Mouse (Mus musculus) forebrain, embryonic 11.5 days (tissue): Measurements from ENCODE around the gene Cldn8. TPM values are rescaled to one million over a fixed set of nuclear protein-coding genes. Genes with fewer than 3 reads are reported as not detected.

Experiments used
- ATAC-seq: fragments of 200-750 bp; cut with Nextera tagmentation; replicated peaks from 2 replicates; pipeline ENCODE4 v1.8.0; 2017; ENCODE audit warnings: moderate TSS enrichment; ENCODE audit not compliant: low FRiP score
- DNase-seq: peaks from one replicate; pipeline ENCODE4 v3.0.0-alpha.2; 2017; ENCODE audit warnings: low spot score
- H3K27ac ChIP-seq: fragments of 300-500 bp; sonication (generic); 2 replicates; pipeline ENCODE4 v1.5.1; 2014; ENCODE audit warnings: low read depth, low read length
- H3K27me3 ChIP-seq: fragments of 300-500 bp; sonication (generic); 2 replicates; pipeline ENCODE4 v1.6.1; 2014; ENCODE audit warnings: mild to moderate bottlenecking, low read length, mixed read lengths; ENCODE audit not compliant: control insufficient read depth, insufficient read depth
- H3K36me3 ChIP-seq: fragments of 300-500 bp; sonication (generic); 2 replicates; pipeline ENCODE4 v1.6.1; 2014; ENCODE audit warnings: mild to moderate bottlenecking, low read length, moderate library complexity, mixed read lengths; ENCODE audit not compliant: control insufficient read depth, insufficient read depth
- H3K4me1 ChIP-seq: fragments of 300-500 bp; sonication (generic); replicated peaks from 2 replicates; pipeline ENCODE4 v1.6.1; 2014; ENCODE audit warnings: low read length, mixed read lengths; ENCODE audit not compliant: control insufficient read depth, insufficient read depth
- H3K4me2 ChIP-seq: fragments of 300-500 bp; sonication (generic); 2 replicates; pipeline ENCODE4 v1.6.1; 2014; ENCODE audit warnings: low read depth, mild to moderate bottlenecking, low read length, moderate library complexity, mixed read lengths; ENCODE audit not compliant: severe bottlenecking
- H3K4me3 ChIP-seq: fragments of 300-500 bp; sonication (generic); 2 replicates; pipeline ENCODE4 v1.5.1; 2014; ENCODE audit warnings: low read depth, low read length
- H3K9ac ChIP-seq: fragments of 300-500 bp; sonication (generic); 2 replicates; pipeline ENCODE4 v1.6.1; 2014; ENCODE audit warnings: low read length
- H3K9me3 ChIP-seq: fragments of 300-500 bp; sonication (generic); 2 replicates; pipeline ENCODE4 v1.6.1; 2016; ENCODE audit warnings: low read length, mixed read lengths; ENCODE audit not compliant: control insufficient read depth
- WGBS: fragments of 180-500 bp; shearing (Covaris S2); extraction: QIAGEN DNeasy Blood & Tissue Kit; methylation state at CpG from one replicate; pipeline ENCODE4 v1.1.7; 2014; 5-methylcytosine and 5-hydroxymethylcytosine counted together
- polyA plus RNA-seq: library from polyadenylated mRNA; unstranded; fragments of >200 nt; fragmentation: Nextera tagmentation; extraction: Ambion mirVana; gene quantifications from 2 replicates; pipeline ENCODE4 v1.2.1, GENCODE M21; 2014

The Cldn8 gene
- polyA plus RNA-seq, result 1.3 and 1.5 TPM in 2 replicates

- ATAC-seq (no peak), DNase-seq (peak; percentile 43)
- 81% methylated on average over 6 of the region's 6 CpGs for WGBS
- Histone ChIP-seq H3K9me3 (no peaks in the 10 kb centered on the region), H3K9ac (no peak within 1 kb of the TSS), H3K4me2 (no peak within 1 kb of the TSS), H3K27me3 (no peaks in the 10 kb centered on the region), H3K36me3 (no peaks in the 10 kb centered on the region), H3K4me1 (no peaks in the 10 kb centered on the region), H3K4me3 (no peak within 1 kb of the TSS), H3K27ac (no peak within 1 kb of the TSS)
These were observed at the start of gene Cldn8 for GRCm38 (mm10) chr16:88563045-88563913. Gene Cldn8 (minus strand): TSS chr16:88563183.

GRCm38 (mm10) chr16:88612712-88613111 lies 49.7 kb upstream of the Cldn8 start:
- H3K27me3 ChIP-seq, result no peaks in the 10 kb centered on the region
- no peaks in the 10 kb centered on the region for H3K4me1 ChIP-seq
- H3K4me2 ChIP-seq, result no peak overlapping the region
- ATAC-seq, result no peak
- no peak overlapping the region for H3K4me3 ChIP-seq
- no peak overlapping the region for H3K27ac ChIP-seq
- H3K9ac ChIP-seq, result no peak overlapping the region
- WGBS, result 73% methylated on average over 4 of the region's 4 CpGs
- no peaks in the 10 kb centered on the region for H3K9me3 ChIP-seq
- H3K36me3 ChIP-seq, result no peaks in the 10 kb centered on the region
- DNase-seq, result no peak

GRCm38 (mm10) chr16:88611922-88612321 lies 48.9 kb upstream of the Cldn8 start, which contains the start of gene Krtap24-1:
Gene Krtap24-1 (minus strand): TSS chr16:88612279.
- WGBS, result 94% methylated on average over 8 of the region's 8 CpGs
- ATAC-seq (no peak), DNase-seq (no peak)
- no peak within 1 kb of the TSS for H3K9ac ChIP-seq
- H3K27ac ChIP-seq, result no peak within 1 kb of the TSS
- no peak within 1 kb of the TSS for H3K4me2 ChIP-seq
- no peaks in the 10 kb centered on the region for H3K27me3 ChIP-seq
- H3K4me3 ChIP-seq, result no peak within 1 kb of the TSS
- H3K9me3 ChIP-seq, result no peaks in the 10 kb centered on the region
- no peaks in the 10 kb centered on the region for H3K36me3 ChIP-seq
- H3K4me1 ChIP-seq, result no peaks in the 10 kb centered on the region

GRCm38 (mm10) chr16:88604570-88604969 lies 41.6 kb upstream of the Cldn8 start:
- no peaks in the 10 kb centered on the region for H3K36me3 ChIP-seq
- no peak overlapping the region for H3K9ac ChIP-seq
- ATAC-seq, result no peak
- DNase-seq, result no peak
- no peaks in the 10 kb centered on the region for H3K4me1 ChIP-seq
- H3K9me3 ChIP-seq, result no peaks in the 10 kb centered on the region
- WGBS, result 80% methylated on average over 6 of the region's 6 CpGs
- no peak overlapping the region for H3K4me2 ChIP-seq
- H3K27ac ChIP-seq, result no peak overlapping the region
- no peak overlapping the region for H3K4me3 ChIP-seq
- H3K27me3 ChIP-seq, result no peaks in the 10 kb centered on the region

DNA sequence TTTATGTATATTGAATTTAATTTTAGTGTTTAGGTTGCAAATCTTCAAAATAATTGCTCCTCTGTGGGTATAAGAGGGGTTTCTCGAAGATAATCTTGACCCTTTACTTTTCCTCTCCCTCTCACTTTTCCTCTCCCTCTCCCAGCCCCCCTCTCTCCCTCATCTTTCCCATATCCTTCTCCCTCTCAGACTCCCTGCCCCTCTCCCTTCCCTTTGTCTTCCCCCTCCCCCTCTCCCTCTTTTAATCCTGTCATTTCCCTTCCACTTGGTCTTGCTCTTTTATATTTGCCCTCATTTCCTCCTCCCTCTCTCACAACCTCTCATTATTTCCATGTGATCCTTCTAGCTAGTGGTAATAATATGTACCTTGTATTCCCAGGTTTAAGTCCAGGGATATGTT lies 39.5 kb upstream of the Cldn8 start:
- WGBS, result 39% methylated on average over 1 of the region's 1 CpGs
- Histone ChIP-seq H3K4me3 (no peak overlapping the region), H3K4me1 (no peaks in the 10 kb centered on the region), H3K9ac (no peak overlapping the region), H3K36me3 (no peaks in the 10 kb centered on the region), H3K4me2 (no peak overlapping the region), H3K9me3 (no peaks in the 10 kb centered on the region), H3K27ac (no peak overlapping the region), H3K27me3 (no peaks in the 10 kb centered on the region)
- DNase-seq (no peak), ATAC-seq (0 out of 2 replicates have a peak, but pooled peaks have one; percentile 31)

- Histone ChIP-seq H3K9me3 (no peaks in the 10 kb centered on the region), H3K4me2 (no peak overlapping the region), H3K27ac (no peak overlapping the region), H3K4me3 (no peak overlapping the region), H3K36me3 (no peaks in the 10 kb centered on the region), H3K4me1 (no peaks in the 10 kb centered on the region), H3K9ac (no peak overlapping the region), H3K27me3 (no peaks in the 10 kb centered on the region)
- ATAC-seq, result no peak
- WGBS, result 89% methylated on average over 8 of the region's 8 CpGs
- DNase-seq, result no peak
These were observed 37.3 kb upstream of the Cldn8 start for GRCm38 (mm10) chr16:88600303-88600702.

GRCm38 (mm10) chr16:88599504-88600237 lies 36.7 kb upstream of the Cldn8 start:
- no peaks in the 10 kb centered on the region for H3K36me3 ChIP-seq
- no peak overlapping the region for H3K27ac ChIP-seq
- H3K9ac ChIP-seq, result no peak overlapping the region
- no peaks in the 10 kb centered on the region for H3K4me1 ChIP-seq
- no peak for DNase-seq
- no peak for ATAC-seq
- H3K4me3 ChIP-seq, result no peak overlapping the region
- H3K9me3 ChIP-seq, result no peaks in the 10 kb centered on the region
- H3K27me3 ChIP-seq, result no peaks in the 10 kb centered on the region
- WGBS, result 65% methylated on average over 16 of the region's 16 CpGs
- no peak overlapping the region for H3K4me2 ChIP-seq

DNA sequence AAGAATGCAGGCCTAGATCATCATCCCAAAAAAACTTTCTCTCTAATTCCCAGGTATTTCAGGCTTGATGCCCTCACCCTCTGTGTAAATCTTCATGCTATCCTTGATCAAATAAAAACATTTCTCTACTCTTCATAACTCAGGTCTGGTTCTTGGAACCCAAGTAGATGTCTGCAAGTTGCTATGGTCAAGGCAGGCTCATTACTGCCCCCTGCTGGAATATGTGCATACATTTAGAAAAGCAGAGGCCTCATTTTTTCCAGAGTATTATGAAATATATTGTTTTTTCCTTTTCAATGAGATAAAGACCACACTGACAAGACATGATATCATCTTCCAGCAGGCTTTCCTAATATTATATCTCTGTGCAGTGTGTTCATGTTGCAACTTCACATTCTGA lies 29.8 kb upstream of the Cldn8 start:
- Histone ChIP-seq H3K9me3 (no peaks in the 10 kb centered on the region), H3K4me2 (no peak overlapping the region), H3K27ac (no peak overlapping the region), H3K27me3 (no peaks in the 10 kb centered on the region), H3K36me3 (no peaks in the 10 kb centered on the region), H3K4me1 (no peaks in the 10 kb centered on the region), H3K4me3 (no peak overlapping the region), H3K9ac (no peak overlapping the region)
- ATAC-seq, result no peak
- no peak for DNase-seq
